Mouse (Mus musculus) kidney, postnatal 4 days (tissue): ENCODE data around the gene Nabp2.

ENCODE experiments used
- DNase-seq, 2 experiments: peaks; one replicate each; pipeline ENCODE4 v3.0.0; 2021; ENCODE audit warnings: mixed read lengths in 2 of 2

Gene Nabp2

GRCm38 (mm10) chr10:128411211-128412054 is at the start of gene Nabp2, which contains the start of gene Rnf41:
Gene Nabp2, minus strand, starts transcription at chr10:128411492.
Gene Rnf41, plus strand, starts transcription at chr10:128411657.
- DNase-seq = peak; percentile 98 to 99

- peak in 1 of 2 experiments; percentile 12 for DNase-seq
Measured at GRCm38 (mm10) chr10:128460270-128460630, 49.0 kb upstream of the Nabp2 start.

GRCm38 (mm10) chr10:128459409-128460269 is 48.3 kb upstream of the Nabp2 start:
- peak in 1 of 2 experiments; percentile 44 for DNase-seq

GRCm38 (mm10) chr10:128458719-128459408 is 47.6 kb upstream of the Nabp2 start, which contains the start of gene Smarcc2:
Gene Smarcc2, plus strand, starts transcription at chr10:128459248.
- peak; percentile 88 to 92 for DNase-seq

DNA sequence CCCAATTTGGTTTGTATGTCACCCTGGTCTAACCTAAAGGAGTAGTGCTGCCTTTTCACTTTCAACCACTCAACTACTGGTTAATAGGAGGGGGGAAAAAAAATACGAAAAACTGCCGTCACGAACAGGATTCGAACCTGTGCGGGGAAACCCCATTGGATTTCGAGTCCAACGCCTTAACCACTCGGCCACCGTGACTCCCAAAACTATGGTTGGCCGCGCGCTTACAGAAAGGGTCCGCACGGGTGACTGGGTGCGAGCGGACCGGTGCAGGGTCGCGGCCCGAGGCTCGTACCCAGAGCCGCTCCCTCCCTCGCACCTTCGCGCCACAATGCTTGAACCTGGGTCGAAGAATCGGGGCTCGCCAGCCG is 47.0 kb upstream of the Nabp2 start:
- peak; percentile 94 to 95 for DNase-seq

DNA sequence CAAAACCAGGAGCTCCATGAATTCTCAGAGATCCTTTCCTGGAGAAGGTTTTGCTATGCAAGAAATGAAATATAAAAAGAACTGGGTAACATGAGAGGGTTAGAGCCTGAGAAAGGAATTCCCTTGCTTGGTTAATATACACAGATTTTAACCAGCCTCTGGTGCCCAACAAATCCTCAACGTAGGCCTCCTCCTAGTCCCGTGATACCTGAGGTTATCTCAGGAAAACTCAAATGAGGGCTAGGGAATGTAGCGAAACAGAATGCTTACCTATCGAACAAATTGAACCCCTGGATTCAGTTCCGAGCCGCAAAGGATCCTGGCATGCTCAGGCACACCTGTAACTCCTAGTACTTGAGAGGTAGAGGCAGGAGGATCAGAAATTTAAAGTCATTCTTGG is 46.4 kb upstream of the Nabp2 start:
- peak in 1 of 2 experiments; percentile 21 for DNase-seq

- DNase-seq = peak; percentile 77 to 83
Measured at GRCm38 (mm10) chr10:128455280-128455679, 44.0 kb upstream of the Nabp2 start.

- DNase-seq = no peak
Measured at GRCm38 (mm10) chr10:128454471-128454870, 43.2 kb upstream of the Nabp2 start.

GRCm38 (mm10) chr10:128451014-128451413 is 39.7 kb upstream of the Nabp2 start:
- DNase-seq = no peak

DNA sequence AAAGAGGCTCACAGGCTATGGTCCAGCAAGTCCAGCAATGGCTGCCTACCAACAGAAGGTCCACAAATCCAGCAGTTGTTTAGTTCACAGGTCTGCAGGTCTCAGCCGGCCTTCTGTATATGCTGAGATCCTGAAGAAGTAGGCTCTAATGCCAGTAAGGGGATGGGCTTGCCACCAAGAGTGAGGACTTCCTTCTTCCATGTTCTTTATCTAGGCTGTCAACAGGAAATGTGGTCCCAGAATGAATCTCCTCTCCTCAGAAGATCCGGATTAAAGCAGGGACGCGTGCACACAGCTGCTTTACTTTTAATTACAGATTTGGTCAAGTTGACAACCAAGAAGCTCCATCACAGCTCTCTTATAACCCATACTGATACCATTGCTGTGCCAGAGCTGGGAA is 34.1 kb upstream of the Nabp2 start:
- DNase-seq = peak in 1 of 2 experiments; percentile 8

GRCm38 (mm10) chr10:128444354-128444753 is 33.1 kb upstream of the Nabp2 start:
- DNase-seq = no peak

DNA sequence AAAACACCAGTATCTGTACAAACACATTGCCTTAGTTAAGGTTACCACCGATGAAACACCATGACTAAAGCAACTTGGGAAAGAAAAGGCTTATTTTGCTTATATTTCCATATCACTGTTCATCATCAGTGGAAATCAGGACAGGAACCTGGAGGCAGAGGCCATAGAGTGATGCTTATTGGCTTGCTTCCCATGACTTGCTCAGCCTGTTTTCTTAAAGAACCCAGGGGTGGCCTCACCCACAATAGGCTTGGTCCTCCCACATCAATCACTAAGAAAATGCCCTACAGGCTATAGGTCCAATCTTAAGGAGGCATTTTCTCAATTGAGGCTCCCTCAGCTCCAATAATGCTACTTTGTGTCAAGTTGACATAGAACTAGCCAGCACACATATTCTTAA is 31.4 kb upstream of the Nabp2 start:
- DNase-seq = no peak

- no peak for DNase-seq
Measured at GRCm38 (mm10) chr10:128441324-128442119, 30.2 kb upstream of the Nabp2 start.

GRCm38 (mm10) chr10:128440407-128440806 is 29.1 kb upstream of the Nabp2 start:
- peak; percentile 49 to 59 for DNase-seq

- peak; percentile 43 to 51 for DNase-seq
Measured at GRCm38 (mm10) chr10:128438675-128439279, 27.5 kb upstream of the Nabp2 start.

- peak in 1 of 2 experiments; percentile 27 for DNase-seq
Measured at GRCm38 (mm10) chr10:128436376-128436775, 25.1 kb upstream of the Nabp2 start.

DNA sequence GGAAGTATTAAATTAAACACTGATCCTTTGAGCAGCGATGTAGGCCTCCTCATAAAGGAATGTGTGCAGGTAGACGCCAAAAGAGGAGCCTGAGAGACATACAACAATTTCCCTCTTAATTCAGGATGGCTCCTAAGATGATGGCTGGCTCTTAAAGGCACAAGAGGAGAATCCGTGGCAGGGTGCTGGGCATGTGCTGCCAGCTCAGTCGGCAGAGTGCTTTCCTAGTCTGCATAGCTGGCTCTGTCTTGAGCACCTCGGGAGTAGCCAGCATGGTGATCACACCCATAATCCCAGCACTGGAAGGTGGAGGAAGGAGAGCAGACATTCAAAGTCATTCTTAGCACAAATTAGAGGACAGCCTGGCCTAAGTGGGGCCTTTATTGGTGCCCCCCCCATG is 24.6 kb upstream of the Nabp2 start:
- peak in 1 of 2 experiments; percentile 10 for DNase-seq

DNA sequence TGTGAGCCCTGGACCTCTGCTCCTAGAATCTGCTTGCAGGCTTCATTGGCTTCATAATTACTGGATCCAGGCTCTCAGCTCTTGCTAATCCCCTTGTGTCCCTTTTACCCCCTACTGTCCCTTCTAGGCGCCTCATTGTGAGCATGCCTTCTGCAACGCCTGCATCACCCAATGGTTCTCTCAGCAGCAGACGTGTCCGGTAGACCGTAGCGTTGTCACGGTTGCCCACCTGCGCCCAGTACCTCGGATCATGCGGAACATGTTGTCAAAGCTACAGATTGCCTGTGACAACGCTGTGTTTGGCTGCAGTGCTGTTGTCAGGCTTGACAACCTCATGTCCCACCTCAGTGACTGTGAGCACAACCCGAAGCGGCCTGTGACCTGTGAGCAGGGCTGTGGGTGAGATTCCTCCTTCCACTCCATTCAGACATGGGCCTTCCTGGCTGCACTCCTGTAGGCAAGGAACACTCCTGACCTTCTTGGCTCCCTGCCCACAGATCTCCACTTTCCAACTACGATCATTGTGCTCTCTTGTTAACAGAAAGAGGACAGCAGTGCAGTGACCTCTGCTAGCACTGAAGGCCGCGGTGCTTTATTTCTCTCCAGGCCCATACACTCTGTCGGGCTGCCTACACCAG is 24.0 kb upstream of the Nabp2 start:
- DNase-seq = peak; percentile 75 to 85

GRCm38 (mm10) chr10:128434681-128435080 is 23.4 kb upstream of the Nabp2 start:
- DNase-seq = peak in 1 of 2 experiments; percentile 27

- DNase-seq = no peak
Measured at GRCm38 (mm10) chr10:128433417-128433816, 22.1 kb upstream of the Nabp2 start.

GRCm38 (mm10) chr10:128429454-128429853 is 18.2 kb upstream of the Nabp2 start:
- DNase-seq = no peak
